Mouse (Mus musculus): ENCODE measurements around the gene Dusp19.

GRCm38 (mm10) chr2:80661414-80661813 lies 44.6 kb downstream of the Dusp19 start:
- TF ChIP-seq EP300 (IDR thresholded peaks at IDR 0.05; ENCODE audit: insufficient read depth, low read depth, low read length): no peak
- no peak for TF ChIP-seq POLR2A (IDR thresholded peaks at IDR 0.05; ENCODE audit: insufficient read depth, low read length)
